In the genomic region with DNA sequence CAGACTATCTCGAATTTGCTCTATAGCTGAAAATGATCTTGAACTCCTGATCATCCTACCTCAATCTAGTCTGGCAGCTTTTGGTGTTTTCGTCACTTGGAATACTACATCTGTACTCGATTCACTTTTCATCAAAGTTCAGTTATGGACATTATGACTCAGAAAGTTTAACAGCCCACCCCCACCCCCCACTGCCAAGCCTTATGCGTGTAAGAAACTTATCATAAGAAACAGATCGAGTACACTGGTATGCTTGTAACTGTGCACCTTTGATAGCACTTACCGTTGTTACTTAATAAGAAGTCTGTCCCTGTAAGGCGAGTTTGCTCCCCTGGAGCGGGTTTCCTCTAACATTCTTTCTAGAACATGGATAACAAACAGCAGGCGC, we compare ENCODE assay signal across 7 mouse cellular contexts. TPM values are rescaled to one million over a fixed set of nuclear protein-coding genes. Genes with fewer than 3 reads are reported as not detected.
DNase-seq lines count a peak whose midpoint lies in the region; ATAC-seq and TF ChIP-seq lines count a peak whose summit lies in the region.

No protein-coding gene starts in this region.

- no peak for DNase-seq in spleen, adult 2 months (ENCODE audit: low read depth in 1 of 2, low spot score in 2 of 2)
- no peak for DNase-seq in spleen, postnatal 36 days (ENCODE audit: low spot score in 2 of 2)
- no peak for DNase-seq in forebrain, embryonic 10.5 days (ENCODE audit: extremely low spot score, low spot score)
- DNase-seq in liver, adult 2 months (ENCODE audit: extremely low read depth, low read depth, low spot score): no peak
- no peak for DNase-seq in right cerebral cortex, postnatal 14 days
- no peak for DNase-seq in cerebellum, adult 8-10 months

- H3K27ac ChIP-seq in spleen, adult 2 months (ENCODE audit: insufficient read depth, low read length): peak overlapping the region; percentile 75
- peak overlapping the region; percentile 90 for H3K27ac ChIP-seq in forebrain, embryonic 10.5 days
- H3K27ac ChIP-seq in liver, adult 2 months (replicated peaks; ENCODE audit: insufficient read depth, low read depth, low read length): peak overlapping the region; percentile 77
- peak overlapping the region; percentile 91 for H3K27ac ChIP-seq in stomach, embryonic 16.5 days (ENCODE audit: low read length)

- H3K36me3 ChIP-seq in spleen, adult 2 months (ENCODE audit: control insufficient read depth, insufficient read depth, low read length): peaks cover 3% of the 10 kb centered on the region
- H3K36me3 ChIP-seq in forebrain, embryonic 10.5 days (replicated peaks): peaks cover 15% of the 10 kb centered on the region
- H3K36me3 ChIP-seq in liver, adult 2 months (ENCODE audit: control insufficient read depth, insufficient read depth, low read length): peaks cover 9% of the 10 kb centered on the region
- H3K36me3 ChIP-seq in stomach, embryonic 16.5 days (ENCODE audit: control insufficient read depth, insufficient read depth, low read length): no peaks in the 10 kb centered on the region

- peak overlapping the region; percentile 78 for H3K4me2 ChIP-seq in stomach, embryonic 16.5 days (ENCODE audit: low read depth, low read length)

- TF ChIP-seq POLR2A in spleen, adult 2 months (IDR thresholded peaks at IDR 0.05; ENCODE audit: low read depth, low read length): no peak
- TF ChIP-seq POLR2A in liver, adult 2 months (IDR thresholded peaks at IDR 0.05; ENCODE audit: extremely low read depth, insufficient read depth, low read length): no peak

- peak overlapping the region; percentile 87 for H3K4me3 ChIP-seq in spleen, adult 2 months (ENCODE audit: extremely low read depth, insufficient read depth, insufficient read length)
- H3K4me3 ChIP-seq in forebrain, embryonic 10.5 days: peak overlapping the region; percentile 81
- peak overlapping the region; percentile 80 for H3K4me3 ChIP-seq in liver, adult 2 months (ENCODE audit: insufficient read depth, low read depth, low read length)
- H3K4me3 ChIP-seq in stomach, embryonic 16.5 days (replicated peaks; ENCODE audit: low read length): peak overlapping the region; percentile 98

- no peaks in the 10 kb centered on the region for H3K9me3 ChIP-seq in forebrain, embryonic 10.5 days
- H3K9me3 ChIP-seq in stomach, embryonic 16.5 days (replicated peaks; ENCODE audit: control insufficient read depth, low read length): no peaks in the 10 kb centered on the region

- 19% methylated on average over 9 of the region's 9 CpGs for WGBS in spleen, adult 2 months
- 35% methylated on average over 9 of the region's 9 CpGs for WGBS in forebrain, embryonic 10.5 days
- WGBS in liver, adult 2 months: 22% methylated on average over 9 of the region's 9 CpGs
- WGBS in stomach, embryonic 16.5 days: 23% methylated on average over 9 of the region's 9 CpGs

- H3K4me1 ChIP-seq in spleen, adult 2 months (ENCODE audit: control insufficient read depth, insufficient read depth, insufficient read length): peaks cover 2% of the 10 kb centered on the region; the same call in 1 of the 2 replicates
- peaks cover 41% of the 10 kb centered on the region for H3K4me1 ChIP-seq in forebrain, embryonic 10.5 days
- H3K4me1 ChIP-seq in liver, adult 2 months (ENCODE audit: control insufficient read depth, insufficient read depth, low read length): peaks cover 14% of the 10 kb centered on the region
- H3K4me1 ChIP-seq in stomach, embryonic 16.5 days (ENCODE audit: control insufficient read depth, insufficient read depth, low read length): peaks cover 16% of the 10 kb centered on the region

- TF ChIP-seq CTCF in spleen, adult 2 months (IDR thresholded peaks at IDR 0.05; ENCODE audit: extremely low read depth, insufficient read depth, insufficient read length, insufficient replicate concordance): no peak
- no peak for TF ChIP-seq CTCF in liver, adult 2 months (IDR thresholded peaks at IDR 0.05; ENCODE audit: low read depth, low read length)

- peaks cover 16% of the 10 kb centered on the region; the same call in 1 of the 2 replicates for H3K79me2 ChIP-seq in liver, adult 2 months (ENCODE audit: control insufficient read depth, insufficient read depth, low read length)

- H3K9ac ChIP-seq in liver, adult 2 months (ENCODE audit: low read depth, low read length): peak overlapping the region; percentile 49
- H3K9ac ChIP-seq in stomach, embryonic 16.5 days (ENCODE audit: low read length): peak overlapping the region; percentile 98

- no peaks in the 10 kb centered on the region for H3K27me3 ChIP-seq in spleen, adult 2 months (ENCODE audit: control insufficient read depth, insufficient read depth, low read length)
- no peaks in the 10 kb centered on the region for H3K27me3 ChIP-seq in forebrain, embryonic 10.5 days (ENCODE audit: poor library complexity, severe bottlenecking)
- H3K27me3 ChIP-seq in liver, adult 2 months (ENCODE audit: control insufficient read depth, insufficient read depth, low read length): no peaks in the 10 kb centered on the region
- H3K27me3 ChIP-seq in stomach, embryonic 16.5 days (ENCODE audit: control insufficient read depth, insufficient read depth, low read length): no peaks in the 10 kb centered on the region

- no peak for ATAC-seq in stomach, embryonic 16.5 days (ENCODE audit: insufficient read depth, low FRiP score)

RNA-seq across cellular contexts. Expression of a gene that starts 3.6 kb away (rescaled TPM):
- 150 and 191 TPM in 2 replicates for polyA plus RNA-seq in spleen, adult 2 months (2012; rRNA removed)
- polyA plus RNA-seq in forebrain, embryonic 10.5 days (2016; fragmentation: Nextera tagmentation; extraction: Ambion mirVana): 17.6 and 19.1 TPM in 2 replicates
- 6.1 and 8.5 TPM in 2 replicates for total RNA-seq in liver, adult 2 months (2014; rRNA removed)
- polyA plus RNA-seq in liver, adult 2 months (2012; rRNA removed): 17.3 and 22.7 TPM in 2 replicates
- polyA plus RNA-seq in stomach, embryonic 16.5 days (2015; fragmentation: Nextera tagmentation; extraction: Ambion mirVana): 19.7 and 20.6 TPM in 2 replicates

RNA-seq across cellular contexts. Expression of a gene that starts 36.0 kb away (rescaled TPM):
- polyA plus RNA-seq in spleen, adult 2 months (2012; rRNA removed): 8.7 and 9.4 TPM in 2 replicates
- polyA plus RNA-seq in forebrain, embryonic 10.5 days (2016; fragmentation: Nextera tagmentation; extraction: Ambion mirVana): 243 and 248 TPM in 2 replicates
- 10.0 and 11.2 TPM in 2 replicates for total RNA-seq in liver, adult 2 months (2014; rRNA removed)
- 4.8 and 7.8 TPM in 2 replicates for polyA plus RNA-seq in liver, adult 2 months (2012; rRNA removed)
- 44.7 and 45.6 TPM in 2 replicates for polyA plus RNA-seq in stomach, embryonic 16.5 days (2015; fragmentation: Nextera tagmentation; extraction: Ambion mirVana)

RNA-seq across cellular contexts. Expression of a gene that starts 43.0 kb away (rescaled TPM):
- polyA plus RNA-seq in spleen, adult 2 months (2012; rRNA removed): 17.2 and 19.8 TPM in 2 replicates
- polyA plus RNA-seq in forebrain, embryonic 10.5 days (2016; fragmentation: Nextera tagmentation; extraction: Ambion mirVana): 80.6 and 81.5 TPM in 2 replicates
- 40.7 and 52.9 TPM in 2 replicates for total RNA-seq in liver, adult 2 months (2014; rRNA removed)
- polyA plus RNA-seq in liver, adult 2 months (2012; rRNA removed): 25.4 and 28.3 TPM in 2 replicates
- 83.3 and 85.2 TPM in 2 replicates for polyA plus RNA-seq in stomach, embryonic 16.5 days (2015; fragmentation: Nextera tagmentation; extraction: Ambion mirVana)

RNA-seq across cellular contexts. Expression of a gene that starts 43.4 kb away (rescaled TPM):
- 11.0 and 12.1 TPM in 2 replicates for polyA plus RNA-seq in spleen, adult 2 months (2012; rRNA removed)
- polyA plus RNA-seq in forebrain, embryonic 10.5 days (2016; fragmentation: Nextera tagmentation; extraction: Ambion mirVana): 63.7 and 66.3 TPM in 2 replicates
- 76.3 and 81.0 TPM in 2 replicates for total RNA-seq in liver, adult 2 months (2014; rRNA removed)
- polyA plus RNA-seq in liver, adult 2 months (2012; rRNA removed): 37.7 and 43.1 TPM in 2 replicates
- 73.1 and 76.6 TPM in 2 replicates for polyA plus RNA-seq in stomach, embryonic 16.5 days (2015; fragmentation: Nextera tagmentation; extraction: Ambion mirVana)

RNA-seq across cellular contexts. Expression of a gene that starts 43.4 kb away (rescaled TPM):
- polyA plus RNA-seq in spleen, adult 2 months (2012; rRNA removed): 23.6 and 31.3 TPM in 2 replicates
- polyA plus RNA-seq in forebrain, embryonic 10.5 days (2016; fragmentation: Nextera tagmentation; extraction: Ambion mirVana): 9.2 and 9.3 TPM in 2 replicates
- 4.0 and 5.1 TPM in 2 replicates for total RNA-seq in liver, adult 2 months (2014; rRNA removed)
- 12.6 and 18.0 TPM in 2 replicates for polyA plus RNA-seq in liver, adult 2 months (2012; rRNA removed)
- 18.3 and 18.4 TPM in 2 replicates for polyA plus RNA-seq in stomach, embryonic 16.5 days (2015; fragmentation: Nextera tagmentation; extraction: Ambion mirVana)
